Mouse (Mus musculus) hindbrain, embryonic 16.5 days (tissue): Measurements from ENCODE around the gene Clic3. TPM values are rescaled to one million over a fixed set of nuclear protein-coding genes. Genes with fewer than 3 reads are reported as not detected.

ENCODE experiments used
- ATAC-seq: fragments of 200-750 bp; cut with Nextera tagmentation; 2 replicates; pipeline ENCODE4 v1.8.0; 2017; ENCODE audit warnings: moderate TSS enrichment, moderate library complexity
- H3K27ac ChIP-seq: fragments of 300-500 bp; sonication (generic); 2 replicates; pipeline ENCODE4 v1.5.1; 2014; ENCODE audit warnings: low read depth, mild to moderate bottlenecking, control low read depth, low read length, moderate library complexity
- H3K27me3 ChIP-seq: fragments of 300-500 bp; sonication (generic); replicated peaks from 2 replicates; pipeline ENCODE4 v1.6.1; 2014; ENCODE audit warnings: low read length; ENCODE audit not compliant: control insufficient read depth, insufficient read depth
- H3K36me3 ChIP-seq: fragments of 300-500 bp; sonication (generic); 2 replicates; pipeline ENCODE4 v1.6.1; 2014; ENCODE audit warnings: mild to moderate bottlenecking, low read length, moderate library complexity, mixed read lengths; ENCODE audit not compliant: control insufficient read depth, insufficient read depth
- H3K4me1 ChIP-seq: fragments of 300-500 bp; sonication (generic); 2 replicates; pipeline ENCODE4 v1.6.1; 2014; ENCODE audit warnings: low read depth, low read length; ENCODE audit not compliant: control insufficient read depth, insufficient read depth
- H3K4me2 ChIP-seq: fragments of 300-500 bp; sonication (generic); 2 replicates; pipeline ENCODE4 v1.6.1; 2014; ENCODE audit warnings: mild to moderate bottlenecking, low read length, control low read depth, moderate library complexity
- H3K4me3 ChIP-seq: fragments of 300-500 bp; sonication (generic); 2 replicates; pipeline ENCODE4 v1.5.1; 2014; ENCODE audit warnings: mild to moderate bottlenecking, low read length, control low read depth, moderate library complexity
- H3K9ac ChIP-seq: fragments of 300-500 bp; sonication (generic); 2 replicates; pipeline ENCODE4 v1.6.1; 2014; ENCODE audit warnings: low read depth, mild to moderate bottlenecking, control low read depth, low read length, moderate library complexity
- H3K9me3 ChIP-seq: fragments of 300-500 bp; sonication (generic); 2 replicates; pipeline ENCODE4 v1.6.1; 2014; ENCODE audit warnings: mild to moderate bottlenecking, low read length, moderate library complexity; ENCODE audit not compliant: control insufficient read depth
- WGBS: fragments of 180-500 bp; shearing (Covaris S2); extraction: QIAGEN DNeasy Blood & Tissue Kit; methylation state at CpG from one replicate; pipeline ENCODE4 v1.1.7; 2014; 5-methylcytosine and 5-hydroxymethylcytosine counted together
- polyA plus RNA-seq: library from polyadenylated mRNA; unstranded; fragments of >200 nt; fragmentation: Nextera tagmentation; extraction: Ambion mirVana; gene quantifications from 2 replicates; pipeline ENCODE4 v1.2.1, GENCODE M21; 2015

The Clic3 gene
- polyA plus RNA-seq, 1 experiment from 2014 or later = 3.4 TPM

GRCm38 (mm10) chr2:25488671-25489068 is 32.0 kb downstream of the Clic3 start:
- H3K27me3 ChIP-seq = peaks cover 2% of the 10 kb centered on the region; the same call in 1 of the 2 replicates
- H3K4me1 ChIP-seq = no peaks in the 10 kb centered on the region
- ATAC-seq = no peak
- H3K9me3 ChIP-seq = no peaks in the 10 kb centered on the region
- WGBS = 78% methylated on average over 7 of the region's 7 CpGs
- H3K27ac ChIP-seq = no peak overlapping the region
- H3K4me3 ChIP-seq = no peak overlapping the region
- no peak overlapping the region for H3K9ac ChIP-seq
- no peak overlapping the region for H3K4me2 ChIP-seq
- H3K36me3 ChIP-seq = no peaks in the 10 kb centered on the region

- 80% methylated on average over 5 of the region's 5 CpGs for WGBS
- no peak overlapping the region for H3K4me3 ChIP-seq
- H3K4me1 ChIP-seq = no peaks in the 10 kb centered on the region
Measured at GRCm38 (mm10) chr2:25492988-25493387, 36.4 kb downstream of the Clic3 start.

DNA sequence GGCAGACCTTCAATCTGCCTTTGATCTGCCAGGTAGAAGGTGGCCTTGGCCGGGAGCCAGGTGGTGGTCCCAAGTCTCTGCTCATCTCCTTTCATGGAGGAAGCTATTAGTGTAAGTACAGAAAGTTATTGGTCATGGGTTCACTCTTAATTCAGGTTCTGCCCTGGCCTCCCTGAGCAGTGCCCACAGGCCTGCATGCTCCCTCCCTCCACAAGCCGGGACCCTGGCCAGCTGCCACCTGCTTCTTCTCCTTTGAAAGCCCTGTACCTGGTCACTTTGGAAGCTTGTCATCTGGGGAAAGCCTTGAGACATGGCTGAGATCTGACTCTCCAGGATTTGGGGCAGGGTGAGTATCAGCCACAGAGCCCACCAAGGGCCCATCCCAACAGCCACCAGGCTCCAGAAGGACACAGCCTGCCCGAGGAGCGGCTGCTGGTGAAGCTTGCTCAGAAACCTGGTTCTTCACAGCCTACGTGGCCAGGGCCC is 36.9 kb downstream of the Clic3 start, which contains the start of gene Lcn12:
Lcn12 (minus strand) TSS at position 436 of the 486 bp plus-strand sequence.
- Histone ChIP-seq H3K9me3 (no peaks in the 10 kb centered on the region), H3K4me3 (no peak within 1 kb of the TSS), H3K36me3 (no peaks in the 10 kb centered on the region), H3K9ac (no peak within 1 kb of the TSS), H3K4me2 (no peak within 1 kb of the TSS), H3K27me3 (no peaks in the 10 kb centered on the region), H3K27ac (no peak within 1 kb of the TSS), H3K4me1 (no peaks in the 10 kb centered on the region)
- ATAC-seq = no peak
- WGBS = 91% methylated on average over 5 of the region's 5 CpGs

More at GRCm38 (mm10) chr2:25492988-25493387, 36.4 kb downstream of the Clic3 start:
- ATAC-seq = no peak
- Histone ChIP-seq H3K9me3 (no peaks in the 10 kb centered on the region), H3K27me3 (peaks cover 2% of the 10 kb centered on the region; the same call in 1 of the 2 replicates), H3K27ac (no peak overlapping the region), H3K9ac (no peak overlapping the region), H3K36me3 (no peaks in the 10 kb centered on the region), H3K4me2 (no peak overlapping the region)

DNA sequence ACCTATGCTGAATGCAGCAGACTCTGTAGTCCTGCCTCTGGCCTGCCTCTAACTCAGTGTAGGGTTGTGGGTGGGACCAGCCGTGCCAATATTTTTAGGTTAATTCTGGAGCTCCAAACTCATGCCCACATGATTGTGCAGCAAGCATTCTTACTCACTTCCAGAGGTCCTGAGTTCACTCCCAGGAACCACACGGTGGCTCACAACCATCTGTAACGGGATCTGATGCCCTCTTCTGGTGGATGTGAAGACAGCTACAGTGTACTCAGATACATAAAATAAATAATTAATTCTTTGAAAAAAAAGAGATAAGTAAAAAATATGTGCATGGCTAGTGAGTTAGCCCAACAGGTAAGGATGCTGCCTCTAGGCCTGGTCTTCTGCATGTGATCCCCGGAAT is 39.8 kb downstream of the Clic3 start:
- no peak overlapping the region for H3K4me2 ChIP-seq
- no peak overlapping the region for H3K9ac ChIP-seq
- no peak for ATAC-seq
- no peak overlapping the region for H3K4me3 ChIP-seq
- 37% methylated on average over 4 of the region's 4 CpGs for WGBS
- H3K9me3 ChIP-seq = no peaks in the 10 kb centered on the region
- H3K4me1 ChIP-seq = peaks cover 6% of the 10 kb centered on the region
- H3K27me3 ChIP-seq = no peaks in the 10 kb centered on the region
- no peaks in the 10 kb centered on the region for H3K36me3 ChIP-seq
- no peak overlapping the region for H3K27ac ChIP-seq

DNA sequence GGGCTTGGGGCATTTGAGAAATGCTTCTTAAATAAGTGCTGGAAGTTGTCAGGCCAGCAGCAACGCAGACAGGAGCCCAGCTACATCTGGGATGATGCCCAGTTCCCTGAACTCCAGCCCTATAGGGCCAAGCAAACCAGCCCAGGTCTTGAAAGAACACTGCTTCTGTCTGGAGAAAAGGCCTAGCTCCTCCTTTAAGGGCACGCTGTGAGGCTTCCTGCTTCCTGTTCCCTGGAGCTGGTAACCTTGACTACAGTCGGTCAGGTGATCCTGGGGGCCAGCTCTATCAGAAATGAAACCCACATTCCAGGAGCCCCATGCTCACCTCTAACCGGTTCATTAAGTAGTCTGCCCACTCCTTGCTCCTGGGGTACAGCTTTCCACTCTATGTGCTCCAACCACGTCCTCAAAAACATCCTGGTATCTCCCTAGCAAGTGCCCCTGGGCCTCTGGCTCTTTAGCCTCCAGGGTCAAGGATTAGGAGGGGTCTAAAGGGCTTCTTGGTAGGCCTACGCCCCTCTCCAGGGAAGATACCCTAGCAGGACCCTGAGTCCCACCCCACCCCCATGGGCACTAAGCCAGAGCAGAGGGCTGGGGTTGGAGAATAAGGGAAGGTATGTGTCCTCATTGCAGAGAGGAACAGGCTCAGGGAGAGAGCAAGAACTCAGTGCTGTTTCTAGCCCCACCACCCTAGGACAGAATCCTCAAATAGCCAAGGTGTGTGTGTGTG is 41.4 kb downstream of the Clic3 start:
- ATAC-seq = no peak
- H3K27ac ChIP-seq = peak overlapping the region; percentile 29; the same call in 1 of the 2 replicates
- H3K9ac ChIP-seq = no peak overlapping the region
- peaks cover 14% of the 10 kb centered on the region for H3K4me1 ChIP-seq
- WGBS = 64% methylated on average over 6 of the region's 6 CpGs
- no peak overlapping the region for H3K4me2 ChIP-seq
- H3K27me3 ChIP-seq = no peaks in the 10 kb centered on the region
- no peak overlapping the region for H3K4me3 ChIP-seq
- H3K9me3 ChIP-seq = no peaks in the 10 kb centered on the region
- H3K36me3 ChIP-seq = no peaks in the 10 kb centered on the region

DNA sequence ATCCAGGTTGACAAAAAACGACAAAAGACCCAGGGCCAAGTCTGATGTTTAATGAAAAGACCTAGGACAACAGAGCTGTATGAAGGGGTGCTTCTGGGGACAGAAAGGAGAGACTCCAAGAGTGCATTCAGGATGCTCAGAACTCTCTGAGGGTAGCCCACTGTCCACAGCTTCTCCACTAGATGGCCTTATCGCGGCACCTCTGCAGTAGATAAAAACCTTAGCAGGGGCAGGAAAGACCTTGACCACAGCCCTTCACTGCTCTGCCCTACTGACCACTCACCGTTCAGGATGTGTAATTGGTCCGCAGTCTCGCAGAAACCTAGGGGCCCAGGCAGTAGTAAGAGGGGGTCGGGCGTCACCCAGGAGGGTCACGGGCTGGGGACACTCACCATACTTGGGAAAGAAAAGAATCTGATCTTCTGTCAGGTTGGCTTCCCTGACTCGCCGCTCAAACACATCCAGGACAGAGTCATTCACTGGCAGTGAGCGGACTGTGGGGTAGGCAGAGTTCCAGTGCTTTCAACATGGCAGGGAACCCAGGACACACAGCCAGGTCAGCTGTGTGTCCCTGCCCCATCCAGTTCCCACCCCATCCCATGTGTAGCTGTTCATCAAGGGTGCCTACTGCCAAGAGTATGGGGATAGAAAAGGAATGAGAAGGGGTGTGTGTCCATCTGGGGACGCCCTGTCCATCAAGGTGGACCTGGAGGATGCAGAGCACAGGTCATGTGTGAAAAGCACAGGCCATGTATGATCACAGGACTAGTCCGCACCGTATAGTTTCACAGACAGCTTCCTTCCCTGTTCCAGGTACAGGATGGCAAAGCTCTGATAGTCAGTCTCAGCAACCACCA is 42.2 kb downstream of the Clic3 start:
- 74% methylated on average over 15 of the region's 15 CpGs for WGBS
- ATAC-seq = no peak
- no peaks in the 10 kb centered on the region for H3K9me3 ChIP-seq
- no peak overlapping the region for H3K4me2 ChIP-seq
- H3K4me3 ChIP-seq = no peak overlapping the region
- no peak overlapping the region for H3K9ac ChIP-seq
- peaks cover 4% of the 10 kb centered on the region; the same call in 1 of the 2 replicates for H3K36me3 ChIP-seq
- H3K27me3 ChIP-seq = no peaks in the 10 kb centered on the region
- peaks cover 14% of the 10 kb centered on the region for H3K4me1 ChIP-seq
- H3K27ac ChIP-seq = no peak overlapping the region

GRCm38 (mm10) chr2:25500071-25500575 is 43.5 kb downstream of the Clic3 start:
- peak; percentile 7 for ATAC-seq
- Histone ChIP-seq H3K9me3 (no peaks in the 10 kb centered on the region), H3K9ac (peak overlapping the region; percentile 65), H3K4me2 (peak overlapping the region; percentile 87), H3K36me3 (peaks cover 13% of the 10 kb centered on the region), H3K4me3 (peak overlapping the region; percentile 76), H3K4me1 (peaks cover 14% of the 10 kb centered on the region), H3K27me3 (no peaks in the 10 kb centered on the region), H3K27ac (peak overlapping the region; percentile 73)
- WGBS = 69% methylated on average over 6 of the region's 6 CpGs

GRCm38 (mm10) chr2:25500576-25501405 is 44.2 kb downstream of the Clic3 start, which contains the start of gene Fbxw5:
TSS of gene Fbxw5 (plus strand) at chr2:25500750.
- peak within 1 kb of the TSS; percentile 75 for H3K27ac ChIP-seq
- peaks cover 18% of the 10 kb centered on the region for H3K36me3 ChIP-seq
- no peaks in the 10 kb centered on the region for H3K27me3 ChIP-seq
- peak; percentile 92 for ATAC-seq
- H3K9me3 ChIP-seq = no peaks in the 10 kb centered on the region
- H3K4me2 ChIP-seq = peak within 1 kb of the TSS; percentile 87
- peak within 1 kb of the TSS; percentile 82 for H3K9ac ChIP-seq
- WGBS = 2% methylated on average over 22 of the region's 44 CpGs
- peak within 1 kb of the TSS; percentile 76 for H3K4me3 ChIP-seq
- H3K4me1 ChIP-seq = peaks cover 14% of the 10 kb centered on the region
